Mouse (Mus musculus): ENCODE measurements at regions not wholly inside any gene's neighbourhood (a gene's known extent, or its start where the extent isn't known, plus 50 kb on each side); places are given as distances from the start of the nearest gene placed in this dataset.

DNA sequence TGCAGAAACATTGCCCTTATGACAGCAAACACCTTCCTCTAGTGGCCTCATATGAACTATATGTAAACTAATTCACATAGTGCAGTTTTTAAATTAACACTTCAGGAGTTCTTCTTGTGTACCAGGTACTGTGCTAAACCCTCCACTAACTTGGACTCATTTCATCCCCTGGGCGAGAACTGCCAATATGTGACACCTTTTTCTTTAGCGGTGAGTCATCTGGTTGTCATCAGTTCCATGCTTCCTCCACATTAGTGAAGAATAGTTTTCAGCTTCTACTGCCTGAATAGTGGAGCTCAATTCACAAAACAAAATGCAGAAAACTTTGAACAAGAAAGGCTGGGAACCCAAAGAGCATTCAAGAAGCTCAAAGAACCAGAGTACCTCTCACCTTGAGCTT is 76.9 kb upstream of the Slc24a5 start:
- Histone ChIP-seq H3K4me3 (ENCODE audit: low read depth, low read length) (no peak overlapping the region), H3K9me3 (ENCODE audit: control insufficient read depth, low read length) (no peaks in the 10 kb centered on the region), H3K36me3 (ENCODE audit: control insufficient read depth, insufficient read depth, low read length) (no peaks in the 10 kb centered on the region), H3K27ac (ENCODE audit: low read depth) (no peak overlapping the region), H3K4me2 (ENCODE audit: low read length) (no peak overlapping the region), H3K4me1 (replicated peaks; ENCODE audit: control insufficient read depth, insufficient read depth, low read length) (no peaks in the 10 kb centered on the region), H3K9ac (ENCODE audit: low read length) (no peak overlapping the region), H3K27me3 (replicated peaks; ENCODE audit: control insufficient read depth, insufficient read depth, low read length) (no peaks in the 10 kb centered on the region)
- WGBS, result 91% methylated on average over 2 of the region's 2 CpGs
- DNase-seq (ENCODE audit: low spot score) (no peak), ATAC-seq (replicated peaks; ENCODE audit: low FRiP score, low TSS enrichment, low read depth) (no peak)

DNA sequence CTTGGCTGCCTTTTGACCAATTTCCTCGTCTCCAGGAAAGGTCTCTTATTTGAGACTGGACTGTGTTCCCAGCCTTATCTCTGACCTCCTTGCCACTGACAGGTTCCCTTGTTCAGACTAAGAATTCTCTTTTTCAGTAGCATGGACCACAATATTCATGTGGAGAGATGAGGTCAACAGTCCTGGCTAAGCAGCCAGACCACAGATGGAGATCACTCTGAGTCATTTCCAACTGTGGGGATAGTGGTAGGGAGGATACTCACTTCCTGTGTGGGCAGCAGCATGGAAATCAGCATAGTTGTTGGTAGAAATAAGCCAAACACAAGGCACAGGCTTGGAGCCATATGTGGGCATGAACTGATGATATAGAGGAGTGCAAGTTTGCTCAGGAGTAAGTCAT is 52.9 kb upstream of the Slc24a5 start:
- H3K27me3 ChIP-seq (replicated peaks; ENCODE audit: control insufficient read depth, insufficient read depth, low read length), result no peaks in the 10 kb centered on the region
- no peaks in the 10 kb centered on the region for H3K36me3 ChIP-seq (ENCODE audit: control insufficient read depth, insufficient read depth, low read length)
- no peak for DNase-seq (ENCODE audit: low spot score)
- no peak overlapping the region for H3K9ac ChIP-seq (ENCODE audit: low read length)
- H3K4me3 ChIP-seq (ENCODE audit: low read depth, low read length), result no peak overlapping the region
- no peak for ATAC-seq (replicated peaks; ENCODE audit: low FRiP score, low TSS enrichment, low read depth)
- no peak overlapping the region for H3K4me2 ChIP-seq (ENCODE audit: low read length)
- H3K9me3 ChIP-seq (ENCODE audit: control insufficient read depth, low read length), result no peaks in the 10 kb centered on the region
- WGBS, result 79% methylated on average over 1 of the region's 1 CpGs
- no peaks in the 10 kb centered on the region for H3K4me1 ChIP-seq (replicated peaks; ENCODE audit: control insufficient read depth, insufficient read depth, low read length)
- H3K27ac ChIP-seq (ENCODE audit: low read depth), result no peak overlapping the region

DNA sequence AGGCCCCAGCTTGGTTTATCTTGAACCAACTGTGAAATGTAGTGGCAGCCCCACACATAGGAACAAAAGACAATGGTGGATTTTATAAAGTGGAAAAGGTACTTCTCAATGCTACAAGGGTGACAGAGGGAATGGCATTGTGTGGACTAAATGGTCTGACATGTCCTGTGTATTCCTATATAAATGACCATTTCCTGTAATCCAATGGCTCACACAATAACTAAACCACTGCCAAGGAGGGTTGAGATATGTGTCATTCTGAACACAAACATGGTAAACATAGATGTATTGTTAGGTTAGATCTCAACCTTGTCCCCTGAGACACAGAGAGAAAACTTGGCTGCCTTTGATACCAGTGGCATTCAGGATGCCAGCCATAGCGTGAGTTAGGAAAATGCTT is 51.0 kb upstream of the Slc24a5 start:
- H3K4me3 ChIP-seq (ENCODE audit: low read depth, low read length), result no peak overlapping the region
- no peak overlapping the region for H3K4me2 ChIP-seq (ENCODE audit: low read length)
- H3K27ac ChIP-seq (ENCODE audit: low read depth), result no peak overlapping the region
- no peaks in the 10 kb centered on the region for H3K27me3 ChIP-seq (replicated peaks; ENCODE audit: control insufficient read depth, insufficient read depth, low read length)
- H3K4me1 ChIP-seq (replicated peaks; ENCODE audit: control insufficient read depth, insufficient read depth, low read length), result no peaks in the 10 kb centered on the region
- H3K9ac ChIP-seq (ENCODE audit: low read length), result no peak overlapping the region
- H3K9me3 ChIP-seq (ENCODE audit: control insufficient read depth, low read length), result no peaks in the 10 kb centered on the region
- WGBS, result 90% methylated on average over 1 of the region's 1 CpGs
- DNase-seq (ENCODE audit: low spot score) (no peak), ATAC-seq (replicated peaks; ENCODE audit: low FRiP score, low TSS enrichment, low read depth) (no peak)
- H3K36me3 ChIP-seq (ENCODE audit: control insufficient read depth, insufficient read depth, low read length), result no peaks in the 10 kb centered on the region
